12 mouse cellular contexts compared by ENCODE assay signal in genomic region chr13:46423805-46424204, GRCm38 (mm10). TPM values are rescaled to one million over a fixed set of nuclear protein-coding genes. Genes with fewer than 3 reads are reported as not detected.
"Had no signal": no experiment of that assay in that cellular context is flagged by ENCODE, and none has a peak within 500 bp of the region (broad histone marks: within the 10 kb centered on the region; RNA-seq: fewer than 3 reads in every experiment).

No protein-coding gene starts in this region.

- H3K27me3 ChIP-seq: midbrain, embryonic 15.5 days had no signal

- H3K4me1 ChIP-seq: limb, embryonic 15.5 days; liver, embryonic 12.5 days had no signal

- H3K9me3 ChIP-seq: limb, embryonic 15.5 days; liver, embryonic 12.5 days; midbrain, embryonic 15.5 days had no signal

- H3K9ac ChIP-seq: limb, embryonic 15.5 days; liver, embryonic 12.5 days; lung, embryonic 14.5 days; midbrain, embryonic 15.5 days had no signal

- H3K4me2 ChIP-seq: limb, embryonic 15.5 days; liver, embryonic 12.5 days; lung, embryonic 14.5 days; midbrain, embryonic 11.5 days; midbrain, embryonic 15.5 days had no signal

- H3K36me3 ChIP-seq: limb, embryonic 15.5 days; liver, embryonic 12.5 days had no signal

- ATAC-seq: liver, embryonic 12.5 days; midbrain, embryonic 15.5 days had no signal

- H3K4me3 ChIP-seq: left cerebral cortex, adult 2 months; limb, embryonic 15.5 days; liver, embryonic 12.5 days; midbrain, embryonic 15.5 days had no signal

- H3K27ac ChIP-seq: left cerebral cortex, adult 2 months; limb, embryonic 15.5 days; liver, embryonic 12.5 days; midbrain, embryonic 15.5 days had no signal

- DNase-seq: kidney, postnatal 10 days; lung, embryonic 14.5 days; lung, postnatal 10 days; lung, postnatal 4 days; right cerebral cortex, postnatal 25 days; thymus, postnatal 36 days had no signal

RNA-seq across cellular contexts. Expression of gene Rbm24, which starts 5.6 kb away (rescaled TPM):
- total RNA-seq: megakaryocyte, adult 5-6 weeks had no signal
